Mouse (Mus musculus) 3134 (cell line): Measurements from ENCODE around the gene Aqp1.

Source experiments
- DNase-seq: peaks from one replicate; pipeline ENCODE4 v3.0.0-alpha.2; 2011; ENCODE audit warnings: low spot score; ENCODE audit not compliant: insufficient read length; ENCODE audit errors: extremely low read depth

The Aqp1 gene

GRCm38 (mm10) chr6:55331315-55331714 lies 4.9 kb upstream of the Aqp1 start:
- no peak for DNase-seq

DNA sequence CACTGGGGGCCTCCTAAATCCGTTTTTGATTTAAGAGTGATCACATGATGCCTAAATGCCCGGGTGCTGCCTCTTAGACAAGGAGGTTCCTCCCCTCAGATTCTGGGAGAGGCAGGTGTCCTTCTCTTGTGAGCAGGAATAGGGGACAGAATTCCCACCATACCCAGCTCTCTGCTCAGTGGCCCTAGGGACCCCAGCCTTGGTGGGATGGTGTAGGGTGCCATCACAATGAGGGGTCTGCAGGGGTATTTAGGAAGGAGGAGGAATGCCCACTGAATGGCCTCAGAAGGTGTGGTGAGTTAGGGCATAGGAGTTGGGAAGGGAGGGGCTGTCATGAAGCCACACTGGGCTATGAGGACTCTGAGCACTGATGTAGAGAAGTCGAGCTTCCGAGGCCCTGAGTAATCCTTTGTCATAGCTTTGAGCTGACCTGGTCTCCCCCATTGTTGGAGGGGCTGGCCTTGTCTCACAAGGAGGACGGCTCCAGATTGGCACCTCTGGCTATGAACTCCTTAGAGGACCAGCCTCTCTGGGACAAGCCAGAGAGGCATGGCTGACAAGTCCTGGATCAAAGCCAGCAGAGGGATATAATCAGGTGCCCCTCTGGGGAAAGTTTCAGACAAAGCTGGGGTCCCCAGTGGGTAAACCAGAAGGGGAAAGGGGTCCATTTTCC lies 4.0 kb upstream of the Aqp1 start:
- DNase-seq = no peak

DNA sequence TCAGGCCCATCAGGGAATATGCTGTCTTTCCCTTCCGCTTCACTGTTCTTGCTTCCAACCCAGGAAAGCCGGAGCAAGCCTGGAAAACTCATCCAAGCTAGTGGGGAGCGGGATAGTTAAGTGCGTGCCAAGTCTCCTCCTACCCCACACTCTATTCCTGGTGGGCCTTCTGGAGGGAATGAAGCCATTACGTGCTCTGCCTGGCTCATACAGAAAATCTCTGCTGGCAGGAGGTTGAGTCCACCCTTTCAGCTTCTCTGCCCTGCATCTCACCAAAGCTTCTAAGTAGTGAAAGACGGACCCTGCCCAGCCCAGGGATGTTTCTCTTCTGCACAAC lies 3.5 kb upstream of the Aqp1 start:
- DNase-seq = no peak

DNA sequence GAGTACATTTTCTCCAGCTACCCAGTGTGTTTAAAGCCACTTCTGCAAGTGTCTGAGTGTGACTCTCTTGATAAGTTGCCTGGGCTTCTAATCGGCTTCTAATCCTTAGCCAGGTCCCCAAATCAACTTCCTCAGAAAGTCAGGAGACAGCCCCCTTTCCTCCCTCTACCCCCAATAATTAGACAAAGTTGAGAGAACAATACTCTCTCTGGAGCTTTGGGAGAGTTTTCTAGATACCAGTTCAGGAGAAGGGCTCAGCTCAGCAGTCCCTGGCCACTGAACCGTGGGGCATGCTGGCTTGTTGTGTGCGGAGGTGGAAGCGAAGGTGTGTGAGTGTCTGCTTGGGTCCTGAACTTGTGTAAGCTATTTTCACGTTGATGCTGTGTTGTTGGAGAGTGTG lies 1.0 kb downstream of the Aqp1 start:
- peak; percentile 22 for DNase-seq

DNA sequence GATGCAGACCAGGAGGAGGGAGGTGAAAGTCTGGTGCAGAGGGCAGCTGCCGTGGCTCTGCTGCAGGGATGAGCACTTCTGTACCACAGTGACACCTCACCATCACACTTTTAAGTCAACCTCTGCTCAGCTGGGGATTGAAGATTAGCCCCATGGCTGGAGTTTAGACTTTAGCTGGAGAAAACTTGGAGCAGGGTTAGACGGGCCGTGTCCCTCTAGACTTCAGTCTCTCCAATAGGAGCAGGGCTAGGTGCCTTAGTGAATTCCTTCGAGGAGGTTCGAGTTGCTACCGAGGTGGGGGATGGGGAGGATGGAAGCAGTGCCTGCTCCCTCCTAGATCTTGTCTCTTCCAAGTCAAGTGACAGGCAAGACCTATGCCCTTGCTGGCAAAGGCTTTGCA lies 1.8 kb downstream of the Aqp1 start:
- no peak for DNase-seq

DNA sequence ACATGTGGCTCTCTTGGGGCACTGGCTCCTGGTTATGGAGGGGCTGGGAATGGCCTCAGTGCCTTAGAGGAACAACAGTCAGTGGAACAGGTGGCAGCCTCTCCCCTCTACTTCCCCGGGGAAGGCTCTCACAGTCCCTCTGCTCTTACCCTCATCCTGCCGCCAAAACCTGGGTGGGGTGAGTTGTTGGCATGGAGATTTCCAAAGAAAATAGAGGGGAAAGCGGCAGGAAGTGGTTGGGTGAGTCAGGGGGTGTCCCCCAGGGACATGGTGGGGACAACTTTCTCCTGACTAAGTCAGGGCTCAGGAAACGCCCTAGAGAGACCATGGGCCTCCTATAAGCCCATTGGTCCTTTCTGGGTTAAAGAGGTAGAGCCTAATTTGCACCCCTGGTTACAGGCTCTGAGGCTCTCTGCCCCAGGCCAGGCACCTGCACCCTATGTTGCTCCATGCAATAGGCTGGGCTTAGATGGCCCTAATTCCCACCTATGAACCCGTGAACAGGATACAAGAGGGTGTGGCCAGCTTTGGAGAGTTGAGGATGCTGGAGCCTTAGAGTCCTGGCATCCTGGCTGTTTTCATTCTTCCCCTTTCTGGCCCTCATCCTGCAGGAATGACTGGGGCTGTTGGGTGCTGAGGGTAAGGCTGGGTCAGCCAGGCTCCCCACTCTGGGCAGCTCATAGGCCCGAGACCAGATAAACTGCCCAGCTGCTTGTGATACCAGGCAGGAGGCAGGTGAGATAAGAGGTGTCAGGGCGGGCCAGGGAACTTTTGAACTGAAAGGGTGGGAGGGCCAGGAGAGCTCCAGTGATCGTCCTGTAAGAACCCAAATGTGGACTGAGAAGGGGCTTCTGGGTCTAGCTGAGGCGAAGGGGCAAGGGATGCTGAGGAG lies 2.9 kb downstream of the Aqp1 start:
- DNase-seq = peak; percentile 86

DNA sequence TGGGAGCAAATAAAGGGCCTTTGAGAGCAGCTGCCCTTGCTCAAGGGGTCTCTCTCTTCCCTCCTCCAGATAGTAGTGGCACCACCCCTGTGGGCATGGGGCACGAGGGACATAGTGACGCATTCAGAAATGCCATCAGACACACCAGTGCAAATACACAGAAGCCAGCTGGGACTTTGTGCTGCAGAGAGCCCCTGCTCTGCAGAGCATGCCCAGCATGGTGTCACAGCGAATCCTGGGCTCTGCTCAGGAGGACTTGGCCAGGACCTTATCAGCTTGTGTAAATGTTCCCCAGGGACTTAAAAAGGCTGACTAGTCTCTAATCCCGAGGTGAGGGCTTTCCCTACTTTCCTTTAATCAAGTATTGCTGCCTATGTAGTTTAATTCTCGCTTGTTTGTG lies 5.5 kb downstream of the Aqp1 start:
- no peak for DNase-seq

DNA sequence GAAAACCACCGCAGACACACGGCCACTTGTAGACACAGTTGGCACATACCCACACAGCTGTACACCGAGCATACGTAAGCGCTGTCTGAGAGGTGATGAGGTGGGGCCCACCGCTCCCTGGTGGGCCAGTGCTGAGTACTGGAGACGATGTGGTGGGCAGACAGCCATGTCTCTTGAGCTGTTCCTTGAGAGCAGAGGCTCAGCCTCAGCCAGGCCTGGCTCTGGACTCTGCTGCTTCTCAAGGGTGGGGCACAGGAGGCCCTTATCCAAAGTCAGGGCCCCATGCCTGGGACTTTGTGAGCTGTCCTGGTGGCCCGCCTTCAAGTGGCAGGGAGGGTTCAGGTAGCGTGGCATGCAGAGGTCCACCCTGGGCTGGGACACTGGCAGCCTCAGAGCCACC lies 6.1 kb downstream of the Aqp1 start:
- no peak for DNase-seq

DNA sequence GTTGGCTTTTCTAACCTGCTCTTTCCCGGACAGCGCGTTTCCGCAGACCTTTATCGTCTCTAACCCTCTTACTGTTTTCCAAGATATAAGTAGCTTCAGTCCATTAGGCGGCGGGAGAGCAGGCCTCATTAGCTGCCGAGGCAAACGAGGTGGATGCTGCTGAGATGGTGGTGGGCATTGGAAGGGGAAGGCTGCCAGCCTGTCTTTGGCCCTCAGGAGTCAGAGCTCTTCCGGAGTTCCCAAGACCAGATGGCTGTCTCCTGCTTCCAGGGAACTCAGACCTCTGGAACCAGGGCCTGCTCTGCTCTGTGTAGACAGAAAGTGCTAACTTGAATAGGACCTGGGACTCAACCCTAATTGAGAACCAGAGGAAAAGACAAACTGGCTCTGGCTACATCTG lies 7.2 kb downstream of the Aqp1 start:
- no peak for DNase-seq

DNA sequence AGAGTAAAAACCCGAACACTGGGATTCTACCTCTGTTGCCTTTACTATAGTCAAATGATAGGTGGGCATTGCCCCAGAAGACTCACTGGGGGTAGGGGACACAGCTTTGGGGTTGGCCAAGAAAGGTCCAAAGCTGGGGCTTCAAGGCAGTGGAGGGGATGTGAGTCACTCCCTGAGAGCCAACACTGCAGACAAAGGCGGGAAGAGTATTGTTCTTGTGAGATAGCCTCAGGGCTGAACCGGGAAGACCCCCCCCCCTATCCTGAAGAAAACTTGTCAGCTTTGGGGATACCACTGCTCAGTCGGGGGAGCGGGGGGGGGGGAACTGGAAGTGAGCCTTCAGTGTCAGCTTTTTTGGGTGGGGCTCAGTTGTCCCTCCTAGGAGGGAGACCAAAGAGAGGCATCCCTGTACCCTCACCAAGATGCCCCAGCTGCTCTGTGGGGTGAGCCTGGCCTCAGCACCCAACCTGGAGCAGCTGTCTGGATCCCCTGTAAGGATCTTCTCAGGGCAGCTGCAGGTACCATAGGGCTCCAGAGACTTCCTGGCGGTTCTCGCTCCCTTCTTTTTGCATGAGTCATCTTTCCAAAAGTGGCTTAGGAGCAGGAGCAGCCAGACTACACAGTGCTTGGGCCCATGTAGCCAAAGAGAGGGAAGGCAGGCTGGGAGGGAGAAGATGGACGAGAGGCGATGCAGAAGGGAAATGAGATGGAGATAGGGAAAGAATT lies 8.2 kb downstream of the Aqp1 start:
- DNase-seq = peak; percentile 55

- no peak for DNase-seq
Measured at GRCm38 (mm10) chr6:55345264-55345663, 9.0 kb downstream of the Aqp1 start.

GRCm38 (mm10) chr6:55346491-55346890 lies 10.3 kb downstream of the Aqp1 start:
- DNase-seq = no peak

- no peak for DNase-seq
Measured at GRCm38 (mm10) chr6:55347711-55348571, 11.7 kb downstream of the Aqp1 start.

DNA sequence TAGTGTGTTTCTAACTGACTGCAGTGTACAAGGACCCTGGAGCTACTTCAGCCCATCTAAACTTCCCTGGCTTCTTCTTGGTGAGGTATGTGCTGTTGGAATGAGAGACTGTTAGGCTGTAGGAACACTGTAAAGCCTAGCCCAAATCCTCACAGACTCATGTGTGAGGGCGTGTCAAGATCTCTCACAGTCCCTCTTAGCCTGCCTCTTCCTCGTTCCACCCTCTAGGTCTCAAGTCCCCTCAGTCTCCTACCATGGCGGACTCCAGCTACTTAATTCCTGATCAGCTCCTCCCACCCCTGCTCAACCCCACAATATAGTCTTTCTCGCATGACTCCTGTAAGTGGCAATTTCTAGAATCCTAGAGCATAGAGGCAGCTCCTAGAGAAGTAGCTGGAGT lies 13.0 kb downstream of the Aqp1 start:
- DNase-seq = no peak

DNA sequence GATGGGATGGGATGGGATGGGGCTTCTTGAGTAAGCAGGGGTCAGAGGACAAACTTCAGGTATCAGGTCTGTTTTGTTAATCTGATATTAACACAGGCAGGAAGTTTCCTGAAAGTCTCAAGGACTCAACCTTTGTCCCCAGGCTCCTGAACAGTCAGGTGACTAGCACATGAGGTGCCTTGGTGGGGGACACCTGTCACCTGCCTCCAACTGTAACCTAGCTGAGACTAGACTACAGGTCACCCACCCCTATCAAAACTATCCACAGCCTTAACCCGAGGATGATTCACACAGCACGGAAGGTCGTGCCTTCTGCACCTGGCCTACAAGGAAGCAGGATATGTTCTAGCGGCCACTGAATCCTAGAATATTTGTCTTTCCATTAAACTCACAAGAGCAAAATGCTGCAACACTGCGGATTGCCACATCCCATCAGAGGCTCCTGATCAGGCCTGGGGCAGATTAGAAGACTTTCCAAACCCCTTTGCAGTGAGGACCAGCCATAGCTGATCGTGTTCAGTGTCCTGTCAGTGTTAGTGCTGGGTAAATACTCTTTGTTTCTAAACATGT lies 14.2 kb downstream of the Aqp1 start:
- no peak for DNase-seq

GRCm38 (mm10) chr6:55351712-55352111 lies 15.5 kb downstream of the Aqp1 start:
- no peak for DNase-seq

- DNase-seq = no peak
Measured at GRCm38 (mm10) chr6:55353711-55354445, 17.6 kb downstream of the Aqp1 start.

DNA sequence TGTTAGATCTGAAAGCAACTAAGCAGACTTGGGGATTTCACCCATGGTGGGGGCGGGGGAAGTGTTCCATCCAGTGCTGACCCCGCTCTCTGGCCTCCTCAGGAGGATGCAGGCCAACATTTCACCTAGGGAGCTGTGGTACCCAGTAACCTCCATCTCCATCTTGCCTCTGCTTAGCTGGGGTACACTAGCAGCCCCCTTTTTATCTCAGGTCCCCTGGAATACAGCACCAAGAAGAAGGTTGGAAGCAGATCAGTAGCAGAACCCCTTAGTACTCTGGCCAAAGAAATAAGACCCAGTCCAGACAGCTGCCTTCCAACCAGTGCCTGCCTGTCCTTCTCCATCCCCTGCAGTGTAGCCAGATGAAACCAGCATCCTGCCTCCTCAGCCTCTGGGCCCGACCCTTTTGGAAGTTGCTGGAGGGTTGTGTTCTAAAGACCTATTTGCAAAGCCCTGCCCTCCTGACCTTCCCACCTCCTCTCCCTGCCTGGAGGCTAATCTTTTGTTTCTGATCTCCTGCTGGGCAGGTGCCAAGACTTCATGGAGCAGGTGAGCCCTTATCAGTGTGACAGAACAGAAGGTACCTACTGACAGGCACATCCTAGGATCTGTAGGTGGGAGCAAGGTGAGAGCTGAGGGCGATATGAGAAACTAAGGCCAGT lies 18.4 kb downstream of the Aqp1 start:
- DNase-seq = no peak

GRCm38 (mm10) chr6:55355575-55355974 lies 19.3 kb downstream of the Aqp1 start:
- DNase-seq = no peak
